Mouse (Mus musculus) G1E-ER4 (cell line): ENCODE data around the gene Popdc2. TPM values are rescaled to one million over a fixed set of nuclear protein-coding genes. Genes with fewer than 3 reads are reported as not detected.
A peak's percentile ranks its signal among the peaks of the same experiment; 100 is the strongest.

Experiments used
- GATA1 ChIP-seq: IDR thresholded peaks from one replicate; pipeline ENCODE4 v1.8.0; 2012; ENCODE audit warnings: low read length, inconsistent platforms
- polyA plus RNA-seq: library from polyadenylated mRNA; stranded (reverse); fragments of >175 nt; gene quantifications from 2 replicates; pipeline ENCODE4 v1.2.3, GENCODE M21; 2012

The Popdc2 gene
- polyA plus RNA-seq, 1 experiment: 4.8 TPM

GRCm38 (mm10) chr16:38369992-38370484, 8.0 kb downstream of the Popdc2 start:
- TF ChIP-seq GATA1: no peak

- no peak for TF ChIP-seq GATA1
These were observed 8.8 kb downstream of the Popdc2 start for GRCm38 (mm10) chr16:38370633-38371374.

- TF ChIP-seq GATA1: peak; percentile 85
These were observed 9.8 kb downstream of the Popdc2 start for GRCm38 (mm10) chr16:38371705-38372296.

- no peak for TF ChIP-seq GATA1
These were observed 10.9 kb downstream of the Popdc2 start for GRCm38 (mm10) chr16:38372876-38373275.

GRCm38 (mm10) chr16:38373439-38373838, 11.4 kb downstream of the Popdc2 start:
- TF ChIP-seq GATA1: no peak

GRCm38 (mm10) chr16:38373941-38374340, 11.9 kb downstream of the Popdc2 start:
- no peak for TF ChIP-seq GATA1

GRCm38 (mm10) chr16:38374379-38375140, 12.6 kb downstream of the Popdc2 start:
- no peak for TF ChIP-seq GATA1

GRCm38 (mm10) chr16:38375182-38375581, 13.2 kb downstream of the Popdc2 start:
- TF ChIP-seq GATA1: peak; percentile 53

GRCm38 (mm10) chr16:38376163-38376840, 14.3 kb downstream of the Popdc2 start:
- no peak for TF ChIP-seq GATA1

- no peak for TF ChIP-seq GATA1
These were observed 14.8 kb downstream of the Popdc2 start for GRCm38 (mm10) chr16:38376841-38377249.

- TF ChIP-seq GATA1: no peak
These were observed 15.5 kb downstream of the Popdc2 start for GRCm38 (mm10) chr16:38377546-38377945.

- TF ChIP-seq GATA1: no peak
These were observed 16.6 kb downstream of the Popdc2 start for GRCm38 (mm10) chr16:38378591-38378990.

- no peak for TF ChIP-seq GATA1
These were observed 17.1 kb downstream of the Popdc2 start for GRCm38 (mm10) chr16:38379088-38379487.

- TF ChIP-seq GATA1: no peak
These were observed 17.5 kb downstream of the Popdc2 start for GRCm38 (mm10) chr16:38379493-38379892.

GRCm38 (mm10) chr16:38379926-38380325, 17.9 kb downstream of the Popdc2 start:
- TF ChIP-seq GATA1: no peak

GRCm38 (mm10) chr16:38383683-38384082, 21.7 kb downstream of the Popdc2 start:
- no peak for TF ChIP-seq GATA1

GRCm38 (mm10) chr16:38385184-38385634, 23.2 kb downstream of the Popdc2 start:
- no peak for TF ChIP-seq GATA1
